Mouse (Mus musculus): ENCODE measurements around the gene Drd4.
A peak's percentile ranks its signal among the peaks of the same experiment; 100 is the strongest.

Drd4 gene

DNA sequence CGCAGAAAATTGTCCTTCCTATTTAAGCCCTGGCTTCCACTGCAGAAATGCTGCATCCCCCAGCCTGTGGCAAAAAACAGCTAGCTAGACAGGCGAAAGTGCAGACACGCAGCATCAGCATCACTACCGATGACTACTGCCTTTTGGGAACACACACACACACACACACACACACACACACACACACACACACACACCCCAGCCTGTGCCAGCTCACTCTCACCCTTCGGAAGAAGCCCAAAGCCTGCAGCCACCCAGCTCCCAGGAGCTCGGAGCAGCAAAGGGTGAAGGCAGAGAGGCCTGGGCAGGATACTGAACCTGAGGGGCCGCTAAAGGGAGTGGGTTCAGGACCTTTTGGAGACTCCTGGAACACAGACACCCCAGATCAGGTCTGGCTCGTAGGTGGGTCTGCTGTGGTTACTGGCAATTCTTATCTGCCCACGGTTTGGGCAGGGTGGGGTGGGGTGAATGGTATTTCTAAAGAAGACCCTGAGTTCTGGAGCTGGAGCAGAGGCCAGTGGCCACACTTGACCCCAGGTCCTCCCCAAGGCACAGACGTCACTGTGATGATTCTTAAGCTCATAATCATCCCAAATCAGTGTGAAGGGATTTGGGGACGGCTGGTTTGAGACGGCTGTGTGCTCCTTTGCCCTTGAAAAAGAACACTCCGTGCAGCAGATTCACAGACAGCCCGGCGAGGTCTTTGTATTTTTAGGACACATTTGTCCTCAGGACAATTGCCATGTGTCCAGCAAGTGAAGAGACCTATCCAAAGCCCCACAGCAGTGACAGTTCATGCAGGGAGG is 980 bp downstream of the Drd4 start:
- DNase-seq (ENCODE audit: low spot score): peak; percentile 27

DNA sequence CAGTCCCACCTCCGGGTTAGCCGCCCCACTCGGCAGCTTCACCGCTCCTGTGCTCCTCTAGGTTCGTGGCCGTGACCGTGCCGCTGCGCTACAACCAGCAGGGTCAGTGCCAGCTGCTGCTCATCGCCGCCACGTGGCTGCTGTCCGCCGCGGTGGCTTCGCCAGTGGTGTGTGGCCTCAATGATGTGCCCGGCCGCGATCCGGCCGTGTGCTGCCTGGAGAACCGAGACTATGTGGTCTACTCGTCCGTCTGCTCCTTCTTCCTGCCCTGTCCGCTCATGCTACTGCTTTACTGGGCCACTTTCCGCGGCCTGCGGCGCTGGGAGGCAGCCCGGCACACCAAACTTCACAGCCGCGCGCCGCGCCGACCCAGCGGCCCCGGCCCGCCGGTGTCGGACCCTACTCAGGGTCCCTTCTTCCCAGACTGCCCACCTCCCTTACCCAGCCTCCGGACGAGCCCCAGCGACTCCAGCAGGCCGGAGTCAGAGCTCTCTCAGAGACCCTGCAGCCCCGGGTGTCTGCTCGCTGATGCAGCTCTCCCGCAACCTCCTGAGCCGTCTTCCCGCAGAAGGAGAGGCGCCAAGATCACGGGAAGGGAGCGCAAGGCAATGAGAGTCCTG is 2.2 kb downstream of the Drd4 start:
- DNase-seq (ENCODE audit: low spot score): peak; percentile 63

DNA sequence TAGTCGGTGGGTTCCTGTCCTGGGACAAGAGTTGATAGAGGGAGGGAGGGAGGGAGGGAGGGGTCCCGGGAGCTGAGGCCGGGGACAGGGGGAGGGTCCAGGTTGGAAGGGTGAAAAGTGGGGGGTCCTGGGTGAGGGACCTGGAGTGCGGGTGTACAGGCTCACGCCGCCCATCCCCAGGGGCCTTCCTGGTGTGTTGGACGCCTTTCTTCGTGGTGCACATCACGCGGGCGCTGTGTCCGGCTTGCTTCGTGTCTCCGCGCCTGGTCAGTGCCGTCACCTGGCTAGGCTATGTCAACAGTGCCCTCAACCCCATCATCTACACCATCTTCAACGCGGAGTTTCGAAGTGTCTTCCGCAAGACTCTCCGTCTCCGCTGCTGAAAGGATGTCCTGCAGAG is 2.7 kb downstream of the Drd4 start:
- DNase-seq (ENCODE audit: low spot score): peak; percentile 28

DNA sequence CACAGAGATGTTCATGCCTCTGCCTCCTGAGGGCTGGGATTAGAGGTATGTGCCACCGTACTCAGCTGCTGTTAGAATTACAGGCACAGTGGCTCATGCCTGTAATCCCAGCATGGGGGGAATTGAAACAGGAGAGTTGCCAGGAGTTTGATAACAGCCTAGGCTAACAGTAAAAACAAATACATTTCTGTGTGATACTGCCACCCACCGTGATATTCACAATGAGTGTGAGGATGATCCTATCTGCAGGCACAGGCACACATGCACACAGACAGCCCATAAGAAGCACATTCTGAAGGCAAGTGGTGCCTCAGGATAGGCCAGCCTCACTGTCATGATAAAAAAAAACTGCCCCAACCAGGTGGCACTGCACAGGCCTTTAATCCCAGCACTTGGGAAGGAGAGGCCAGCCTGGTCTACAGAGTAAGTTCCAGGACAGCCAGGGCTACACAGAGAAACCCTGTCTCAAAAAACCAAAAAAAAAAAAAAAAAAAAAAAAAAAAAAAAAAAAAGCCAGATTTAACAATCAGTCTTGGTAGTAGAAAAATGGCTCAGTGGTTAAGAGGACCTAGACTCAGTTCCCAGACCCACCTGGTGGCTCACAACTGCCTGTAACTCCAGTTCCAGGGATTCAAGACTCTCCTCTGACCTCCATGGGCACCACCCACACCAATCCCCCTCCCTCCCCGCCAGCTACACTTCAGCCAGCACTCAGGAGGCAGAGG is 6.3 kb downstream of the Drd4 start:
- no peak for DNase-seq (ENCODE audit: low spot score)

DNA sequence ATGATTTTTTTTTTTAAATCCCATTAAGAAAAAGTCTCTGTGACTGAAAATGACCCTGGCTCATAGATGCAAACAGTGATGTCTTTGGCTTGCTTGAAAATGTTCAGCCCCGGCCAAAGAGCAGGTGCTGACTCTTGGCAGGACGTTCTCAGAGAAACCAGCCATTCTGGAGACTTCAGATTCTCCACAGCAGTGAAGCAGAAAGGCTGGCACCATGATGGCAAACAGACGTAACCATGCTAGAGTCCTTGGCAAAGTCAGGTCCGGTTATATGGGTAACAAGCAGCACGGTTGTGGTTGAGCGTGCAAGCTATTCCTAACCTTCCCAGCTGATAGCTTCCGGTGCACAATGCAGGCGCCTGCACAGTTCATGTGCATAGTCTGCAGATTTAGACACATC is 7.4 kb downstream of the Drd4 start:
- DNase-seq (ENCODE audit: low spot score): no peak

DNA sequence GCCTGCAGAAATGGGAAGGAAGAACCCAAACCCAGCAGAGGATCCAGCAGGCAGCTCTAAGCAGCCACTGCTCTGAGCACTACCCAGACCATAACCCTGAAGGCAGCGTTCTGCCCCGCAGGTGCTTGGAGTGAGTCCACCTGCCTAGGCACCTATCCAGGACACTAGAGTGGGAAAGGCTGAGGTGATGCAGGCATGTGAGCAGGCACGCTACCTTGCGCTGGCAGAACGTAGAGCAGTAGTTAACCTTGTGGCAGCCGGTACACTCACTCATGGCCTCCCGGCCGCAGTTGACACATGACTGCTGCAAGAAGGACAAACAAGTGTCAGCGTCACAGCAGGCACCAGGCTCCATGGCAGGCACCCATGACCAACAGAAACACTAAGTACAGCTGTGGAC is 9.6 kb downstream of the Drd4 start:
- no peak for DNase-seq (ENCODE audit: low spot score)

DNA sequence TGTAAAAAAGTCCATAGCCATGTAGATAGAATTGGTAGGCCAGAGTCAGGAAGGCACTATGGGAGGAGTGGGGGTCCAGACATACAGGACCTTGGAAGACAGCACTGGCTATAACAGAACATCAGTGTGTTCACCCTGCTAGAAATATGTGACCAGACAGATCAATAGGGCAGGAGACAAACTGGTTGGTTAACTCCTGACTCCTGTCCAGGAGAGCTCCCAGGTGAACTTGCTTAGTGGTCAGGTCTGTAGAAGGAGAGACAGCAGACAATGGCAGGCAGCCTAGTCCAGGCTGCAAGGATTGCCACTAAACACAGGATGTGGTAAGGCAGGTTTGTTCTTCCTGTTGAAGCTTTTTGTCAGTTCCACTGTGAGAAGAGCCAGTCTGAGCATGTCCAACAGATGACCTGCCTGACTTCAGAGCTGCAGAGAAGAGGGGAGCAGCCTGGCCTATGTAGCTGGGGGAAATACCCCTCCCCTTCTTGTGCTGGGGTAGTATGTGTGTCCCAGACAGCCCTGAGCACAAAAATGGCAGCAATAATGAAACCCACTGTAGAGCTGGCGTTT is 11.0 kb downstream of the Drd4 start:
- no peak for DNase-seq (ENCODE audit: low spot score)

DNA sequence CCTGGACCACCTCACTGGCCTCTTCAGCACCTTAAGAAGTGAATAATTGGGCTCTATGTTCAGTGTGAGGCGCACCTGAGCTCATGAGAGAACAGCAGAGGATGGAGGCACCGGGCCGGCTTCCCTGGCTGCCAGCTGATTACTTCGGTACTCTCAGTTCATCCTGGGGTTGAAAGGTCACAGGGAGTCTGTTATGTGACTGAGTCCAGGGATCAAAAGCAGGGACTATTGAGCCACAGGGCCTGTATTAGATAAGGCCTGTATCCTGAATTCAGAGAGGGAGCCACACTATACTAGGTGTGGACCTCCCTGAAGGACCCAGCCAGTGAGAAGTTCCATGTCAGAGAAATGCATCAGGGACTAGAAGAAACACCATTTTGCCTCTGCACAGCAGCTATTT is 12.7 kb downstream of the Drd4 start:
- no peak for DNase-seq (ENCODE audit: low spot score)

DNA sequence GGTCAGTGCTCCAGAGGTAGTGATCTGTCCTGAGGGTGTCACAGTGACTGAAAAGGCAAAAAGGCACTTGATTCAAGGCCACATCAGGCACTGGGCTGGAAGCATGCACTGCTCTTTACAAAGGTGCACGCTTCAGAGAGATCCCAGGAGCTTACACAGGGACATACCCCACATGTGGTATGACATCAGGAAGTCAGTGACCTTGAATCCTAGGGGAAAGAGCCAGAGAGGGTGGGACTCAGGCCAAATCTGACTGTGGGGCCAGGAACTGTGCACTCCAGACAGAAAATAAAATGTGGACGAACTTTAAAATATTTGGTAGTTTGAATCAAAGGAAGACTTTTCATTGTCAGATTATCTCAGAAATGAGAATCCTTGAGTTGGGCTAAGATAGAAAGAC is 22.6 kb downstream of the Drd4 start:
- DNase-seq (ENCODE audit: low spot score): no peak

DNA sequence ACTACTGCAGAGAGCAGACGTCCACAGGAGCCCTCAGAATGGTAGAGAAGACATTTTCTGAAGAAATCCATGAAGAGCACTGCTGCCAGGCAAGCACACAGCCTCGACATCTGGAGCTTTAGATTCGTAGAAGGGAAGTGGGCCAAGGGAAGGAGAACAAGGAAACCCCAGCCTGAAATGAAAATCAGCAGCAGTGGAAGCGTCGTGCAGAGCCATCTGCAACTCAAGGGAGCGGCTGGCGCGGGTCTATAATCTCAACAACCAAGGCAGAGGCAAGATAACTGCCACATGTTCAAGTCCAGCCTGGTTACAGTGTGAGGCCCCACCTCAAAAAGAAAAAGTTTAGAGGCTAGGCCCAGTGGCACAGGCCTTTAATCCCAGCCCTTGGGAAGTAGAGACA is 23.3 kb downstream of the Drd4 start:
- DNase-seq (ENCODE audit: low spot score): no peak

DNA sequence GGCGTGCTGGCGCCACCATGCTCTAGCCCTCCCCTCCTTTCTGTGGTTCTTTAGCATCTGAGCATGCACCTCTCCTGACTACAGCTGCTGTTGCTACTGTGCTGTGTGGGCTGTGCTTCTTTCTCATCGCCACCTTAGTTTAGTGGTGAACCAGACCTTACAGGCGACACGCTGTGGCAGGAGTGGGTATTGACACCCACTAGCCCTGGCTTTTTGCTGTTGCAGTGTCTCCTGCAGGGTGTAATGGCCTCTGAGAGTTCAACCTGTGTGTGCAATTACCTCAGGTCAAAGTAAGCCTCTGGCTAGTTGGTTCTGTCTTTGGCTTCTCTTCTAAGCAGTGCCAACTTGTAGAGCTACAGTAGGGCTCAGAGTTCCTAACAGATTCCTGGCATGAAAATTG is 24.2 kb downstream of the Drd4 start:
- DNase-seq (ENCODE audit: low spot score): peak; percentile 37

DNA sequence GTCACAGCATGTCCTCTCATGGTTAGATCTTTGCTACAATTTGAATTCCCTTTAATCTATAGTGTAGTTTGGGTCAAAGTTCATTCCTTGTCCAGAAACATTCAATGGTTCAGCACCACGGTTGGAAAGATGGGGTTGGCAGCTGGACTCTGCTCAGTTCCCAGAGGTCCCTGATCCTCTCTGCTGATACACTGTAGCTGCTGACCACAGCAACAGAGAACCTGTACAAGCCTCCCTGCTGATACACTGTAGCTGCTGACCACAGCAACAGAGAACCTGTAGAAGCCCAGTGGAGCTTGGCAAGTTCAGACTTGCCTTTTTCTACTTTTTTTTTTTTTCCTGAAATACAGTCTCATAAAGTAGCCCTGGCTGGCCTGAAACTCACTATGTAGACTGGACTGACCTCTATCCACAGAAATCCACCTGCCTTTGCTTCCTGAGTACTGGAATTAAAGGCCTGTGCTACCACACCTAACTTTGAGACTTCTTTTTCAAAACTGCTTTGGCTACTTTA is 25.9 kb downstream of the Drd4 start:
- no peak for DNase-seq (ENCODE audit: low spot score)

DNA sequence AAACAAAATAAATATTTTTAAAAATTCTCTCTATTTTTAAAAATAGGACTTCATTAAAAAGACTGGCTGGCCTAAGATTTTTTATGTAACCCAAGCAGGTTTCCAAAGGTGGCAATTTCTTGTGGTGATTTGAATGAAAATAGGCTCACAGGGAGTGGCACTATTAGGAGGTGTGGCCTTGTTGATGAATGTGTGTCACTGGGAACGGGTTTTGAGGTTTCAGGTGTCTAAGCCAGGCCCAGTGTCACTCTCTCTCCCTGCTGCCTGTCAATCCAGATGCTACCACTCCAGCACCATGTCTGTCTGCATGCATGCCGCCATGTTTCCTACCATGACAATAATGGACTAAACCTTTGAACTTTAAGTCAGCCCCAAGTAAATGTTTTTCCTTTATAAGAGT is 27.6 kb downstream of the Drd4 start:
- no peak for DNase-seq (ENCODE audit: low spot score)

DNA sequence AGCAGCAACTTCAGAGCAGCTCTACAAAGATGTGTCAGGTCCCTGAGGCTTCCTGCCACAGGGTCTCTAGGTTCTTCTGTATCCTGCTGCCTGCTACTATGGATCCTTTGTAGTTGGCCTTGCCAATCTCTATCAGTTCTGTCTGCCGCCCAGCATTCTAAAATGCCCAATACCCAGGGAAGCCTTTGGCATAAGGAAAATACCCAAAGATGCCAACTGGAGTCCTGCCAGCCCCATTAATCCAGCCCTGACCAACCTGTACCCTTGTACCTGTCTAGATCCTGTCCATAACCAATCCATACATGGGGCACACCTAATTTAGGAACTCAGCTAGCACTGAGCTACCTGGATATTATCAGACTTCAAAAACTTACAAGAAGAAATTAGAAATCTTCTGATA is 32.9 kb downstream of the Drd4 start:
- no peak for DNase-seq (ENCODE audit: low spot score)

DNA sequence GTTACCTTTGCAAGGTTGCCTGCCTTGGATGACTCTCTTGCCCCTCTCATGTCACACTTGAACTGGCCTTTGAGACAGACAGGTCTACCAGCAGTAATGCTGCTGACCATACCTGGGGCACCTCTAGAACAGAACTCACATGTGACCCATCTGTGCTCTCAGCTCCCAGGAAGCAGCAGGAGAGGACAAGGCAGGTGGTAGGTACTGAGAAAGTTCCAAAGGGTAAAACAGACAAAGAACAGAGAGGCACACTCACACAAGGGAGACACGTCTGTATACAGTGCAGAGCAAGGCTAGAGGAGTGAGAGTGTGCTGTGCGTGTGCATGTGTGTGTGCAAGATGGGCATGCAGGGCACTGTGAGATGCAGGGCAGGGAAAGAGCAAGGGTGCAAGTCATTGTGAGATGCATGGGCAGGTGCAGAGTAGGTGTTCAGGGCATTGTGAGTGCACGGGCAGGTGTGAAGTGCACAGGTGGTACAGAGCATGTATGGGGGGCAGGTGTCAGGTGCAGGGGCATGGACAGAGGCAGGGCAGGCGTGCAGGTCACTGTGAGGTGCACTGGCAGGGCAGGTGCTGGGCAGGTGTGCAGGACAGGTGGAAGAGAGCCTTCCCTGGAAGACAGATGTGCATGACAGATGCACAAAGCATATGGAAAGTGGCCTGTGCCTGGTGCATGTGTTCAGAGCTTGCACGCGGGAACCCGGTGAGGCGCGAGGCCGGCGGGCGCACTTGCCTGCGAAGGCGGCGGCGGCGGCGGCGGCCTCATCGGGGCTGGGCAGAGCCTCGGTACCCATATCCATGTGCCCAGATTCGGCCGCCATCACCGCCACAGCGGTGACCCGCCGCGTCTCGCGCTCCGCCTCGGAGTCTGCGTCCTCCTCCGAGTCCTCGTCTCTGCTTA is 35.0 kb downstream of the Drd4 start:
- DNase-seq (ENCODE audit: low spot score): peak; percentile 23

DNA sequence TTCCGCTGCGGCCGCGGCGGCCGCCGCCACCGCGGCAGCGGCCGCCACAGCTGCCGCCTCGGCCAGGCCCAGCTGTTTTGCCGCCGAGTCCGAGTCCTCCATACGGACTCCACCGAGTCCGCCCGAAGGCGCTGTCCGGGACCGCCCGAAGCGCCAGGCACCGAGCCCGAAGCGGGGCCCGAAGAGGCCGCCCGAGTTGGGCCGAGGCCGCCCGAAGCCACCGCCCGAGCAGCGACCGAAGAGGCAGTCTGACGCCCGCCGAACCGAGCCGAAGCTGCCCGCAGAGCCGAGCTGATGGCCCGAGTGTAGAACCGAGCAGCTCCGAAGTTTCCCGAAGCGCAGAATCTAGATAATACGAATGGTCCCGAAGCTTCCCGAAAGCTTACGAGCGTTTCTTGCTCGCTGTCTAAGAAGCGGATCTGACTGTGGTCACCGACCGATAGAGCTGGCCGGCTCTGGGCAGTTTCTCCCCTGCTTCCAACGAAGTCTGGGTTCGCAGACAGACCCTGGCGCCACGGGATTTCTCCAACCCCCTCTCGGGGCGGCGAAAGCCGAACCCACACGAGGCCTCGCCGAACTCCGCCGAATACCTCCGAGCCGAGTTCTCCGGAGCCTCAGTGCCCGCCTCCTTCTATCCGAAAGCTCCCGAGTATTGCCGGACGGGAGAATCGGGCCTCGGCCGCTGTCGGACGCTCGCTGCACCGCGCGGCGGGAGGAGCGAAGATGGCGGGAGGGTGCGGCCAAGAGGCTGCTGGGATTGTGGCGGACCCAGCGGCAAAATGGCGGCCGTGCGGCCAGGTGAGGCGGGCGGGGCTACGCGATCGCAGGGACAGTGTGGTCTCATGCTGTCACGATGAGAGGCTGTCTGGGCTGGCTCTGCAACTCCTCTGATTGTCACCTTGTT is 35.9 kb downstream of the Drd4 start, which contains the start of the genes Deaf1 and Tmem80:
Gene Deaf1, minus strand, starts transcription at position 222 of the 904 bp plus-strand sequence.
Gene Tmem80, plus strand, starts transcription at position 271 of the 904 bp plus-strand sequence.
- peak; percentile 98 for DNase-seq (ENCODE audit: low spot score)

DNA sequence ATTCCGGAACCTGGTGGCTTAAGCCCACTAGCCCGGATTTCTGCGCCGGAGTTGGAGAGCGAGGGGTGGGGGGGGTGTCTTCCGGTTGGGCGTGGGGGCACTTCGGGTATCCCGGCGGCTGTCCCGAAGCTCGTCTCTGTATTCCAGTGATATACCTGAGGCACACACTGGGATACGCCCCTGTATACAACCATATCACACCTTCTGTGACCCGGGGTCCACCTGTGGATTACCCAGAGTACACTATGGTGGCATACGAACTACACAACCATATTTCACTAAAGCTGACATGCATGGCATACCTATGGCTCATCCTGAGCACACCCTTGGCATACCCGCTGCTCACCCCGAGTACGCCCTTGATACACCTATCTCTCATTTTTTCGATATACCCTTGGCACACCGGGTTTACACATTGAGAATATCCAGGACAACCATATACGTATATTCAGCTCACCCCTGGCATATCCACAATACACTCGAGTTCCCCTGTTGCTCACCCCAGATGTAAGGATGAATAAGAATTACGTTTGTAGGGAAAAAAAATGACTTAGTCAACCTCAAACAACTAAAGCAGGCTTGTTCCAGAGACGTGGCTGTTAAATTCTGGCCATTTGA is 36.7 kb downstream of the Drd4 start:
- no peak for DNase-seq (ENCODE audit: low spot score)

DNA sequence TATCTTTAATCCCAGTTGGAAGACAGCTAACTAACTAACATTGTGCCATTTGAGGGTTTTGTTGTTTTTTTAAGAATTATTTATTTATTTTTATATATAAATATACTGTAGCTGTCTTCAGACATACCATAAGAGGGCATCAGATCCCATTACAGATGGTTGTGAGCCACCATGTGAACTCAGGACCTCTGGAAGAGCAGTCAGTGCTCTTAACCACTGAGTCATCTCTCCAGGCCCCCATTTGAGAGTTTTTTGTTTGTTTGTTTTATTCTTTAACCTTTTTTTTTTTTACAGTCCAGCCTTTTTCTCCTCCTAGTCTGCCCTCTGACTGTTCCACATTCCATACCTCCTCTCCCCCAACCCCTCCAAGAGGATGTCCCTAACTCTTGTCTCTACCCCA is 38.9 kb downstream of the Drd4 start:
- DNase-seq (ENCODE audit: low spot score): no peak

DNA sequence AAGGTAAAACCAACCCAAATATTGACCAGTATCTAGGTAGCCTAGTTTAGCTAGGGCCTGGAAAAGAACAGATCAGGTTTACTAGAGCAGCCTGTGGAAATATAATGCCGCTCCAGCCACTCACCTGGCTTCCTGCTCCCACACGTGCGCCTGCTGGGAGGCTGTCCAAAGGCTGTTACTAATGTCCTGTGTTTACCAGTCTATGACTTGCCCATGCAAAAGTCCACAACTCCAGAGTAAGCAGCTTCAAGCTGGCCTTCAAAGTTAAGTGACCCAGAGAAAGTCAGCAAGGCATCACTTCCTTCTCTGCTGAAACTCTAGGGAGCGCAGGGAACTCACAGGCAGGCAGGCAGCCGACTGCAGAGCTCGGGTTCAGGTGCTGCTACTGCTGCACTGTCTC is 40.2 kb downstream of the Drd4 start:
- DNase-seq (ENCODE audit: low spot score): no peak

DNA sequence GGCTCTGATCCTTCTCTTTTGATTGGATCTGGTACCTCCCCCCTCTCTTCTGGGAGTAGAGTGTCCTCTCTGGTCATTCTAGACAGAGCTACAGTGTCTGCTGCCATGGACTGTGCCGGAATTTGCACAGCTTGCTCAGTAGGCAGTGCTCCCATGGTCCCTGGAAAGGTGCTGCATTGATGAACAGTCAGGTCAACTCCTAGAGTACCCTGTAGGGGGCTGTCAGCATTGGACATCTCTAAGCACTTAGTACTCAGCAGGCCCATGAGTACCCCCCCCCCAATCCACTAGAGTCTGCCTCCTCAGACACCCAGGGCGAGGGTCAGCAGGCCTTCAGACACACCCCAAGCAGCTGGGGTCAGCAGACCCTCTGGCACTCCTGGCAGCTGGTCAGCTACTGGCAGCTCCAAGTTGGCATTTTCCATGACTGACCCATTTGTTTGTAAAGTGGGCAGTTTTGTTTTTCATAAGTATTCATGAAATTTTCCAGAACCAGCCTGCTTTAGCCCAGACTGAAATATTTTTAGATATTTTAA is 43.3 kb downstream of the Drd4 start:
- no peak for DNase-seq (ENCODE audit: low spot score)
